Mouse (Mus musculus) G1E (cell line): ENCODE data around the gene Cttn.

ENCODE experiments used
- CTCF ChIP-seq: IDR thresholded peaks from 2 replicates; pipeline ENCODE4 v1.5.1; 2012; ENCODE audit warnings: low read depth, low read length, inconsistent platforms, mixed read lengths
- GATA1 ChIP-seq: IDR thresholded peaks from 2 replicates; pipeline ENCODE4 v1.6.1; 2012; ENCODE audit warnings: borderline replicate concordance, low read length, inconsistent platforms, mixed read lengths
- TAL1 ChIP-seq: conservative IDR thresholded peaks from 2 replicates; pipeline ENCODE4 v1.6.1; 2012; ENCODE audit warnings: low read depth, low read length, inconsistent platforms, mixed read lengths

DNA sequence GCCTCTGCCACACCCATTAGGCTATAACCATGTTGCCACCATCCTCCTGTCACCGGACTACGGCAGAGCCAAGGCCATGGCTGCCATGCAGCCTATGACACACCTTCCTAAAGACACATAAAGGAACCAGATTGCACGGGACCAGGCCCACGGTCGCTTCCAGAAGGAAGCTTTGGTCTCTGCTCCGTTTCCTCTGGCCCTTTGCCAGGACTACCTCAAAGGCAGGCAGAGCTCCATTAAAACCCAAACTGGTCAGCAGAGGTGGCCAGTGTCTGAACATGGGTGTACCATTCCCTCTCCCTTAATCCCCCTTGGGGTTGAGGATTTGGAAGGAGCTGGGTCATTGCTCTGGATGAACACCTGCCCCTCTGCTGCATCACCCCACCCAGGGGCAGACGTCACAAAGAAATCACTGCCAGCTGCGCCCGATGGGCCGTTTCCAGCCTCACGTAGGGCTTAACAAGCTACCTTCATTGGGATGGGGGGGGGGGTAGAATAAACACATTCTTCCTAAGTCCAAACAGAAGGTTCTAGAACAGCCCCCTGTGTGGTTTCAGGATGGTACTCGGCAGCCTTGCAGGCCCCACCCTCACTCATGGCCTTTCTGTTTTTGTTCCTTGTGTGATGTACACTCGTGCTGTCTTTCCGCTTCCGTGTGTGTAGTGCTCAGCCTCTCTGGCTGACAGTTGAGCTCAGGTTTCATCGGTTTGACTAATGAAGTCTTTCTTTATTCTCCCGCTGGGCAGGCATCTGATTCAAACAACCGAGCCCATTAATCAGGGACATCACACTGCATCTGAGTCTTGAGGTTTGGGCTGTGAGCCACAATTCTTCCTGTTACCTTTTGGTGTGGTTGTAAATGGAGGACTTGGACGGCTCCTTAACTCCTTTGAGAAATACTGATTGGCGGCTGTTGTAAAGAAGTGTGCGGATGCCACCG, 58.6 kb downstream of the Cttn start:
- TF ChIP-seq CTCF (no peak), GATA1 (no peak), TAL1 (no peak)
